Mouse (Mus musculus): ENCODE data around the gene Npas3.
A peak's percentile ranks its signal among the peaks of the same experiment; 100 is the strongest.

Gene Npas3

DNA sequence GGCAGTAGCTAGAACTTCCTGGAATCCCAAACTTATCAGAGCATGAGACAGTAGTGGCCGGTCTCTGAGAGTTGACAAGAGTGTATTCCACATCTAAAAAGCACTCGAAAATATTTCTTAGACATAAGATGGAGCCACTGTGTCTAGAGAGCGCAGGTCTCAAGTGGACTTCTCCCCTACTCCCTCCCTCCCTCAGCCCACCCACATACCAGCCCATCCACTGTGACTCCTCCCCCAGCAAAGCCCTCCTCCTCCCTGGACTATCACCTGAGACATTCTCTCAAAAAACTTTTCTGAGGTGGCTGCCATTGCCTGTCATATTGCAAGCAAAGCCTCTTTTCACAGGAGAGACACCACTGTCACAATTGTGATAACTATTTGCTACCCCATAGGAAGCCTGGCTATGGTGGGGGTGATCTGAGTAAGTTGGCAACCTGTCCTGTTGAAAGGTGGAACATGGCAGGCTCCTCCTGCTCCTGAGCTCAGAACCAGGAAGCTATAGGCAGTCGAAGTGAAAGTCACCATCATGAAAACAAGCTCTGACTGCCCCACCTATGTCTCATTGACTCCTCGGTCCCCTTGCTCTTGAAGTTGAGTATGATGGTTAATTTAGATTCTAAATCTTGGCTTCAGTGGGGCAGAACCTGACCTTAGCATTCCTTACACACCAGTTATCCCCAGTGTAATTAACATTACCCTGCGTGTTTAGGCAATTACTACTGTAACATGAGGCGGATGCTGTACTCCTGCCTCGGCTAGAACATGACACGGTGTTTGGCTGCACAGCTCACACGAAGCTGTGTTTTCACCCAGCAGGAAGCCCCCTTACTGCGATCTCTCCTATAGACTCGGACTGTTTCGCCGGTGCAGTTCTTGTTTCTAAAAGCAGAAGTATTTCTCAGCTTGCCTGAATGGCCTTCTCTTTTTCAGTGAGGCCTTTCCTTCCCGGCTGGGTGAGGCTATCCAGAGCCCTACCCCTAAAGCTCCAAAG is 751.5 kb downstream of the Npas3 start:
- no peak for DNase-seq (ENCODE audit: low read depth)

DNA sequence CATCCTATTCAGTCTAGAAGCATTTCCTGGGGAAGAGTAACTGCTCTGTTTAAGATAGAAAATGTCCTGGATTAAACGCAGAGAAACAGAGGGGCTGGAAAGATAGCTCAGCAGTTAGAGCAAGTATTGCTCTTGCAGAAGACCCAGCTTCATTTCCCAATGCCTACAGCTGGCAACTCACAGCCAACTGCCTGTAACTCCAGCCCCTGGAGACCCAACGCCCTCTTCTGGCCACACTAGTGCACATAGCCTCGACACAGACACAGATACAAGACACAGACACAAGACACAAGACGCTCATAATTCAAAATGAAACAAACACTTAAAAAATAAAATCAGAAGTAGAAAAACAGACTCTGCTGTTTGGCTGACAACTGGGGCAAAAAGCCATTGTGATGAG is 754.0 kb downstream of the Npas3 start:
- peak; percentile 13 for DNase-seq (ENCODE audit: low read depth)

DNA sequence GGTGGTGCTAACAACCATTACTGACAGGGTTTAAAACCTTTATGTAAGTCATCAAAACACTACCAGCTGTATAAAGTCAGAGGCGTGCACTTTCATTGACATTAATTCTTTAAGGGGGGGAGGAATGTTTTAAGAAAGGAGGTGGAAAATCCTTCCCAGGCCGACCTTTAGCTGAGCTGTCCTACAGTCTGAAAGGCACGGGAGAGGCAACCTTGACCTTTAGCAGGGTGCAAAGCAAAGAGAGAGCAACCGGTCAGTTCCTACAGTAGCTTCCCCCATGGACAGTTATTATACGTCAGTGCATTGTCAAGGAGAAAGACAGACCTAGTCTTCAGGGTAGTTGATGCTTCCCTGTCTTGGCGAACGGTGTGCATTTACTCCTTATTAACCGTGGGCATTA is 756.1 kb downstream of the Npas3 start:
- DNase-seq (ENCODE audit: low read depth): no peak

DNA sequence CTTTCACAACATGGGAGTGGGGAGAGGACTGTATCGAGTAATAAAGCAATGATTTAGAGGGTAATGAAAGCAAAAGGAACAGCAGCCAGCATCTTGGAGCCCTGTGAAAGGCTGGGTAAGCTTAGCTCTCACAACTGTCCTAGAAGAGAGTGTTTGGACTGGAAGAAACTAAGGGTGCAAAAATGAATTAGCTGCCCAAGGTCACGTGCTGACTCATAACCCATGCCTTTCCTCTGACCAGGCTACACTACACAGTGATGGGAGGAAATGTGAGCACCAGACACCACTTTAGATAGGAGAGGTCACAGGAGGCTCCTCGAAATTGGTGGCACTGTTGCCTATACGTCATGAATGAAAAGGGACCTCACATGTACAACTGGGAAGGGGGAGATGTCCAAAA is 757.1 kb downstream of the Npas3 start:
- DNase-seq (ENCODE audit: low read depth): peak; percentile 16

DNA sequence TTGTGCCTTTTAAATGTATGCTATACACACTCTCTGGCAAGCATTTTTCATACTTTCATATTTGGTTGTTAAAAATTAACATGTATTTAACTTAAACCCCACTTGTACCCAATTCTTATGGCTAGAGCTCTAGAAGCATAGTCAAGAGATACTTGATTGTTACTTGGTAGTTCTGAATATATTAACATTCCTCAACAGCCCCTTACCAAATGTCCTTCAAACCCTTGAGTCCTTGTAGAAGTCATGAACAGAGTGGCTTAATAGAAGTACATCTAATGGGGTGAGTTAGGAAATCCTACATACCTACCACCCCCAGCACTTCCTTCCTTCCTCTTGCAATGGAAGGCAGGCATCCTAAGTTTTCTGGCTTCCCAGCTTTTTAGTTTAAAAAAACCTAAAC is 766.8 kb downstream of the Npas3 start:
- no peak for DNase-seq (ENCODE audit: low read depth)

DNA sequence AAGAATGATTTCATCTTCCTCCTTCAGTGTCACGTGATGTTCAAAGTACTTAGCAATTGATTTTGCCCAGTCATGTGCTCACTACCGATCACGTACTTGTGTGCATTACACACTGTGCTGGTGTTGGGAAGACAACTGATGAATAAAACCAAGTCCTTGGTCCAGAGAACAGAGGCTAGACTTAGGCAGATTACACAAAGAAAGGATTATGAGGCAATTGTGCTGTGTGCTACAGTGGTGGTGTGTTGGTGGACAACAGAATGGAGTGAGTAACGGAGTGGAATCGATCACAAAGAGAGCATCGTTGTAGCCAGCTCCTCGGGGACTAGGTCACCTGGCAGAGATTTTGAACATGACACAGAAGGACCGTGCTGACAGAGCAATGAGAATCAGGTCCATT is 769.5 kb downstream of the Npas3 start:
- no peak for DNase-seq (ENCODE audit: low read depth)

DNA sequence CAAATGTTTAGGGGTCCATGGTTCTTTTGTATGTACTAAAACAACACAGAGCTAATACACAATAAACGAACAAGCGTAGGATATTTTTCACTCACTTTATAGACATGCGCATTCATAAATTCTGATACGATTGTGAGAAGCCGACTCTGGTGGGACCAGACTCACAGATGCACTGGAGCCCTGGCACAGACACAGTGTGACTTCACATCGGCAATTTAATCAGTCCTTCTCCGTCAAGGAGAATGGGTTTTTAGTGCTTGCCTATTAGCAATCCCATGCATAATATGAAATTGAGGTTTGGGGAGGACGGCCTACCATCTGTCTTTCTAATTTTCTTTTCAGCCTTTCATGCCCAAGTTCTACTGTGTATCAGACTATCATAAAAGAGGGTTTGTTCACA is 771.5 kb downstream of the Npas3 start:
- no peak for DNase-seq (ENCODE audit: low read depth)

DNA sequence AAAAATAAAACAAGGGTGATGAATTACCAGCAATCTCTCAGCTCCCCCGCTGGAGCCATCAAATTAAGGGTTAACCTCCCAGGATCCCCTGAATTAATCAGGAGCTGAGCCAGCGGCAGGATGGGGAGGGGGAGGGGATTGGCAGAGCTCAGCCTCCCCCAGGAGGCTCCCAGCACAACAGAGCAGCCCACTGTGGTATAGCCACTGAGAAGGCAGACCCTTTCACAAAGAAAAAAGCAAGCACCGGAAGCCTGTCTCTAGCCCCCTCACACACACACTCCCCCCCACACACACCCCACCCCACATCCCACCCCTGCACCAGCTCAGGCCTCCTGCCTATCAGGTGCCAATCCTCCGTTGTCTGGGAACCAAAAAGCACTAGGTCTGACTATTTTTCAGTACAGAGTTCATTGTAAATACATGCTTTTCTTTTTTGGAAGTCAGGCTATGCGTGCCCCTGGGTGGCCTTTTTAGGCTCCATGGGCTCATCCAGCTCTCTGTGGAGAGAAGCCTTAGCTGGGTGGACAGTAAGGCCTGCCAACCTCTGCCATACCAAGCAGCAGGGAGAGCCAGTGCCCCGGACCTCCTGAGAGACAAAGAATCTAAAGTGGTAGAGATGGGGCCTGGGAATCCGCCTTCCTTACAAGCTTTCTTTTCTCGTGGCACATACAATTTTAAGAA is 786.3 kb downstream of the Npas3 start:
- no peak for DNase-seq (ENCODE audit: low read depth)

DNA sequence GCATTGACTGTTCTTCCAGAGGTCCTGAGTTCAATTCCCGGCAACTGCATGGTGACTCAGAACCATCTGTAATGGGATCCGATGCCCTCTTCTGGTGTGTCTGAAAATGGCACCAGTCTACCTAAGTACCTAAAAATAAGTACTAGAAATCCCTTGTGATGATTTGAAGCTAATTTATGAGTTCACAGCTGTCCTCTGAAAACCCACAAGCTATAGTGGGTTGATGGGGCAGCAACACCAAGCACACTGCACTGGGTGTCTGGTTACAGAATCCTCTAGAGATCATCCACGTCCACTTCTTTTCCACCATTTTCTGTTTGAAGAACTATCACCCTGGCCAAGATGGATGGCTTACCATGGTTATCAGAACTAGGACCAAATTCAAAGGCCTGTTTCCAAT is 789.1 kb downstream of the Npas3 start:
- no peak for DNase-seq (ENCODE audit: low read depth)

DNA sequence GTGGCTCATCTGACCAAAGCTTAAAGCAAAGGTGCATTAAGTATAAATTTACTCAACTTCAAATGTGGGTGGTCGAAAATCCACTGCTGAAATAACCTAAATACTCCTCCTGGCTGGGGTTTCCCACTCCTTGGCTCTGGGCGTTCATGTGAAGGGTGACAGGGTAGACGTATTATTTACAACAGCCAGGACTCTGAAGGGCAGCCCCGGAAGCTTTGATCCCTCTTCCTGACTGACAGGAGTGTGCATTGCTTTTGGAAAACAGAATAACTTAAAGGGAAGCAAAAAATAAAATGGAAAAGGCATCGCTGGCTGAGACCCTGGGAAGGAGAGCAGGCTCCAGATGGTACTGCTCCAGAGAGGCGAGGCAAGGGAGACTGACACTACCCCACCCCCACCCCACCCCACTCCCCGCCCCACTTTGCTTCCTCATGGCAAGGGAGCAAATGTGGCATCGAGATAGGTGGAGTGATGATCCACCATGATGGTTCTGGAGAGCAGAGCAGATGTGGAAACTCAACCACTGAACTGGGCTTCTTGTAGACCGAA is 794.6 kb downstream of the Npas3 start:
- no peak for DNase-seq (ENCODE audit: low read depth)

DNA sequence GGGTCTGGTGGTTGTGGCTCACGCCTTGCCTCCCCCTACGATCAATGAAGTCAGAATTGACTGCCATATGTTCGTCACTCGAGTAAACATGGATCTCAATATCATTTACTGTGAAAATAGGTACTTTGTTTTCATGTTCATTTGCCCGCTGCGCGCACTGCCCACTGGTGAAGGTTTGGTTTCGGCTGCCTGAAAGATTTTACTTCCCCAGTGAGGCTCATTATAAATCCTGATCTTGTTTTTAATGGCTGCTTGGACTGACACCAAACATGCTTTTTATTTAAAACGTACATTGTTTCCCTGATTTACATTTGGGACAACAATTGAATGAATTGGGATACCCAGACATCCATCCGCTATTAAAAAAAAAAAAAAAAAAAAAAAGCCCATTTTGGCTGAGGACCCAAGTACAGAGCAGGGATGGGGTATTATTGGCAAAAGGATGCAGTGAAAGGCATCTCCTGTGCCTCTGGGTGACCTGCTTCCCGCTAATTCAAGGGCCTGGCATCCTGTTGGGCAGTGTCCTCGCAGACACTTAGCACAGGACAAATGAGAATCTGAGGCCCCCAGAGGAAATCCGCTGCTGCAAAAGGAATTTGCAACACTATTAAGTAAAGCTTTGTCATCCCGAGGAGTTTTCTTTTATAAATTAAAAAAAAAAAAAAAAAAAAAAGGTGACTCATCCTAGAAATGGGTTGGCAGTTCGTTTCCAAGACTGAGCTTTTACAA is 796.3 kb downstream of the Npas3 start:
- peak; percentile 28 for DNase-seq (ENCODE audit: low read depth)

DNA sequence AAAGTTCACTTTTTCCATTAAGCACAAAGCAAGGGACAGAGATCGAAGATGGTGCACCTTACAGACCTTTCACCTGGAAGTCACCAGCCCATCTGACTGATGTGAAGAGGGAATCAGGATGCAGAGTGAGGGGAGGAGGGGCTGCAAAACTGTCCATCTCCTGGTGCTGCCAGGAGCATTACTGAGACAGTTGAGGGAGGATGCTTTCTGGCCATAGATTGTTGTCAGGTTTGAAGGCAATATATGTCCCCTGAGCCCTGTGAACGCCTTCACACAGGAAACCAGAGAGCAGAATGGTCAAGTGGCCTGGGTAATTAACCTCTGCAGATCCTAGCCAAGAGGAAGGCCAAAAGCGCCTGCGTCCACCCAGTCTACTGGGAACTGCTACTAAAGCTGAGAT is 796.9 kb downstream of the Npas3 start:
- no peak for DNase-seq (ENCODE audit: low read depth)

DNA sequence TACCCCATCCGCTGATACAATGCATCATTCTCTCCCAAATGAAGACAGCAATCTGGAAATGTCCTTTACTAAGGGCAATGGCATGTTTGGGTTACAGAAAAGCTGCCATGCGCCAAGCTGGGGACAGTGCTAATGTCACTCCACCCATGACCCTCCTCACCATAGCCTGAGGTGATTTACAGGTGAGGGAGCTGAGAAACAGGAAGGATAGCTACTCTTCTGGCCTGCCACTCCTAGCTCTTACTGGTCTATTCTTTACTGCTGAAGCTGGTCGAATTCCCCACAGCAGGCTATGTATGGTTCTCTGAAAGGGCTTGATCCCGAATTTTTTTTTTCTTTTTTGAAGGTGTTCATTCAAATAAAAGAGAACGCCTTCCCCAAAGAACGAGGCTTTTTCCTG is 798.3 kb downstream of the Npas3 start:
- DNase-seq (ENCODE audit: low read depth): no peak

DNA sequence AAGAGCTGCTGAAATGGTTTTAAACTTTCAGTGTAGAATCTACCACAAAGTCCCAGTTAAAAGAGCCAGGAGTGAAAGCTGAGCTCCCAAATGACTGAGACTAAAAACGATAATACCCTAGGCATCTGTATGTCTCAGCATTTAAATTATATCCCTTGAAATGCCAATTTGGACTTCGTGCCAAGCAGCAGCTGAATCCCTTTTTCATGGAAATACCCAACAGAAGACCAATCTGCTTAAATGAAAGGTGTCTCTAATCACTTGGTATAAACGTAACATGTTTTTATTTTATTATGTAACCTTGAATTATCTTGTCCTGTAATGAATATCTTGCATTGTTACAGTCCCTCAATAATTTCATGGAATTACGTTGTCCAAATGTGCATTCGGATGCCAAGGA is 799.6 kb downstream of the Npas3 start:
- no peak for DNase-seq (ENCODE audit: low read depth)

DNA sequence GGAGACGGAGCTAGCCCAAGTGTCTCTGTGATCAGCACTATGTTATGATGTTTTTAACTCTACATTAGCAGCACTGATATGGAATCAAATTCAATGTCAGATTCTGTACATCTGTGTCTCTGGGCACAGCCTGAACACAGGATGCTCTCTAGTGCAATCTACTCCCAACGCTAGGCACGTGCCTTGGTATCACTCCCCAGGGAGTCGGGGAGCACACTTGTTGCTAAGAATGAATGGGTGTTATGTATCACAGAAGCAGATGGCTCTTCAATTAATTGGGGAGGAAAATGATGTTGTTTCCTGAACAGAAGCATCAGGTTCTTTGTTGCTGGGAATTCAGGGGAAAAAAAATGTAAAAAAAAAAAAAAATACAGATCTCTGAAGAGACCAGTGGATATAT is 801.4 kb downstream of the Npas3 start:
- no peak for DNase-seq (ENCODE audit: low read depth)

DNA sequence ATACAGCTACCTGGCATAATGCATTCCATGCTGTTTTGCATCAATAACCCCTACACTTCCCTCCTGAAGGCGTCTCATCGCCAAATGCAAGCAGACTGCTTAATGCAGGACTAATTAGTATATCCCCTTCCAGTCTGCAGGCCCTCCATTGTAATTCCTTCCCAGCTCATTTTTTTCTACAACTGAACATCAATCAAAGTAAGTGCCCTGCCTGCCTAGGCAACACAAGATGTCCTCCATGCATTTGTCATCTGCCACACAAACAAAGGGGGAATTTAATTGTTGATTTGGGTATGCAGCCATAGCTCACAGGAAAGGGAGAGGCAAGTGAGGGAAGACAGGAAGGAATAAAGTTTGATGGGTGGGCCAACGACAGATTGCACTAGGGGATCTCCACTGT is 804.5 kb downstream of the Npas3 start:
- DNase-seq (ENCODE audit: low read depth): no peak

DNA sequence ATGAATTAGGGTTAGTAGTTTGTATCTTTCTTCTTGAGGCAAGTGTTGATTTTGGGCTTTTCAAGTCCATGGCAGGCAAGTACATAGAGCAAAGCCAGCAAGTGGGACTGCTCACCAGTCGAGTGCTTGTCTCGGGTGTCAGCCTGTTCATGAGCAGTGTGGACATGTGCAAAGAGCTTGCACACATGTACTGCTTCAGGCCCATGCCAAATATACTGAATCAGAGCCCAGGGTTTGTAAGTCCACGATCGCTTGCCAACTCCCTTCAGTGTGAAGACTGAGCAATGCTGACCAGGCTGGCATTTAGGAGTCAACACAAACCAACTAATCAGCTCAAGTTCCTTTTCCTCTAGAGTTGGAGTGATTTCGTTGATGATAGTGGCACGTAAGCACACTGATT is 805.1 kb downstream of the Npas3 start:
- no peak for DNase-seq (ENCODE audit: low read depth)

DNA sequence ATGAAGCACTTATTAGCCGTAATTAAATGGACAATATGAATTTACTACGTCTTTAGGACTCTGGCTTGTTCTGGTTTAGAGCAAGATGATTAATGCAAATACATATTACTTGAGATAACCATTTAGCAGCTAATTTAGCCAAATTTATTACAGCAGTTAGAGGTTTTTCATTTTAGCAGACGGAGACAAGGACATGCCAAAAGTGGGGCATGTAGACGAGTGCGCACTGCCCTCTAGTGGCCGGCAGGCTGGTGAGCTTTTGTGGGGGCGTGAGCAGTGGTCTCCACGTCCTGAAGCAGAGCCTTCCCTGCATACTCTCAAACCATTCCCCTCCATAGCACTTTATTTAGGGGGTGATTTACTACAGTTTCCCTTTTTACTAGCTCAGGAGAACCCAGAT is 812.3 kb downstream of the Npas3 start:
- peak; percentile 71 for DNase-seq (ENCODE audit: low read depth)

DNA sequence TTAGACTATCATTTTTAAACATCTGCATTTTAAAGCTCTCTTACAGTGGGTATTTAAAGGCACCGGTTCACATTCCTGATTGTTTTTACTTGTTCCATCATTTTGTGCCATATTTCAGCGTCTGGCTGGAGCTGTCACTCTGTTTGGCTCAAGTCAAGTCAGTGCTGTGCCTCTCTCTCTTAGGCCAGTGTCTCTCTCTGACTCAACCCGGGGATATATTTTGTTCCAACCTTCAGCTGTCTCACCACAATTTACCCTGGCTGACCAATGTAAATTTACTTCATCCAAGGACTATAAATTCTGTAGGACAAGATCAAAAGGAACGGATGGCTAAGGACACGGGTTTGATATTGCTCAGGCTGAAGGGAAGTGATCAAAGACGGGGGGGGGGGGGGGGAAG is 812.7 kb downstream of the Npas3 start:
- no peak for DNase-seq (ENCODE audit: low read depth)

DNA sequence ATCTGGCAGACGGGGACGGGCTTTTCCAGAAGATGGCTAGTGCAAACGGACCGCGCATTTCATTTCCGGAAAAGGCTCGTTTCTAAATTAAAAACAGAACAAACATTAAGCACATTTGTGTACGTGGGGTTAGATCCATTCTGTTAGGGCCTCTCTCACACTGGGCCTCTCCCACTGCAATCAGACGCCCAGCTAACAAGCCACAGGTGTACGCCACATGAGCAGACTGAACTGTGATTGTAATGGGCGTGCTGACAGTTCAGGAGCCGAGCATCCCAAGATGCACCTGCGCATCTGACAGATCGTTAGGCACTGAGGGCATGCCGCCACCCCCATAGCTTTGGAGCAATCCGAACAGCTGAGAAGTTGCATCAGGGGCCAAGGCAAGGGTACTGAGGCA is 816.5 kb downstream of the Npas3 start:
- DNase-seq (ENCODE audit: low read depth): no peak

DNA sequence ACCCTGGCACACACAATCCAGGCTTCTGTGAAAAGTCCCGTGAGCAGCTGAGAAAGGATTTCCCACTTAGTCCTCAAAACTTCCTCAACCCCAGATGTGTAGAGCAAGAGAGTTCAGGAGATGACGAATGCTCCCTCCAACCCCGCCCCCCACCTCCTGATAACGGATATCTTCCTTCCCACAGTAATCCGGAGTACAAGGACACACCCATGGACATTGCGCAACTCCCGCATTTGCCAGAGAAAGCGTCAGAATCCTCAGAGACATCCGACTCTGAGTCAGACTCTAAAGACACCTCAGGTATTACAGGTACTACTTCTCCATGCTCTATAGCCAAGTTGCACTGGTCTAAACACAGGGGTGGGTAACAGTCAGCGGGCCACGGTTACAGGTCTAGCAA is 817.1 kb downstream of the Npas3 start:
- DNase-seq (ENCODE audit: low read depth): peak; percentile 91

DNA sequence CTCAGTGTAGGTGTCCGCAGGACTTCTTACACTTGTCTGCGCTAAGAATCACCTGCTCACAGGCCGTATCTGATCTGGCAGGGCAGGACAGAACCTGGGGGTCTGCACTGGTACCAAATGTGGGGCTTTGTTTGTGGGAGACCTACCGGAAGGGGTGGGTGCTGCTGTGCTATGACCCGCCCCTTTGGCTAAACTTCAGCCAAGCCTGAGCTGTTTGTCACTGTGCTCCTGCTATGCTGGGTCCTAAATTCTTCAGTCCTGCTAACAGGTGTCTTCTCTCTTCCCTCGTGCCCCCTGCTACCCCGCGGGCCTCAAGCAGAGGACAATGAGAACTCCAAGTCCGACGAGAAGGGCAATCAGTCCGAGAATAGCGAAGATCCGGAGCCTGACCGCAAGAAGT is 818.9 kb downstream of the Npas3 start:
- no peak for DNase-seq (ENCODE audit: low read depth)

Data from 416B (cell line).